Mouse (Mus musculus) fat pad, adult 2 months (tissue): ENCODE results near the gene Abca8a.
"Not testable (repeated sequence)": the region's sequence is repeated elsewhere in the genome, so short reads cannot be mapped to it uniquely, and the experiment has no call there.

Experiments used
- DNase-seq: peaks from one replicate; pipeline ENCODE4 v3.0.0-alpha.2; 2011; ENCODE audit warnings: low read depth, low spot score; ENCODE audit errors: extremely low read depth

The Abca8a gene

DNA sequence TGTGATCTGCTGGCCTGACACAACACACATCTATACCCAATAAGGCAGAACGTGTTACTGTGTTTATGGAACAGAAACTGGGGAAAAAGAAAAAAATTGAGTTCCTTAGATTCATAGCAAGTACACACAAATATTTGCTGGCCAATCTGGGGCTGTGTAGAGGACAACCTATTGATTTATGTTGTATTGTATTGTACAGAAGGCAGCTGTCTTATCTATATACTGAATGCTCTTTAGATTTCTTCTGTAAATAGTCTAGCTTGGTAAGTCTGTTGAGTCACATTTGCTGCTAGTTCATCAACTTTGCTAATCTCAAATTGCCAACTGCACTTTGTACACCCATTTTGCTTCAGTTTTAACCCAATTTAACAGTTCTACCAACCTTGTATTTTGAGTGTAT is 107.6 kb downstream of the Abca8a start:
- no peak for DNase-seq

DNA sequence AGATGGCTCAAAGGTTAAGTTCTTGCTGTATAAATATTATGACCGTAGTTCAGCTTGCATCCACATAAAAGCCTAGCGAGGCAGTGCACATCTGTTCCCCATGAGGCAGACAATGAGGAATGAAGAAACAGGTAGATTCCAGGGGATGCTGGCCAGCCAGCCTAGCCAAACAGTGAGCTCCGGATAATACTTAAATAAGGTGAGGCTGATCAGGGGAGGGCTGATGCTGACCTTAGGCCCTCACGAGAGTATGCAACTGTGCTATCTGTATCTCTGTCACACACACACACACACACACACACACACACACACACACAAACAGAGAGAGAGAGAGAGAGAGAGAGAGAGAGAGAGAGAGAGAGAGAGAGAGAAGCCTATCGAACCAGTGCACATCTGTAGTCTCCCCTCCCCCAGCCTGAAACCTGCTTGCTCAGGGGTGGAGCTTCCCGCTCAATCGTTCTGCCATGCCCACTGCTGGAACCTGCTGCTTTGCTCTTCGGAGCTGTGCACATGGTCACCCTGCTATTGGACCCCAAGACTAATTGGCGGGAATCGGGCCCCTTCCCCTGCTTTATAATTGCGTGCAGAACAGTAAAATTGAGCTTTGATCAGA is 108.2 kb downstream of the Abca8a start:
- DNase-seq: not testable (repeated sequence)

DNA sequence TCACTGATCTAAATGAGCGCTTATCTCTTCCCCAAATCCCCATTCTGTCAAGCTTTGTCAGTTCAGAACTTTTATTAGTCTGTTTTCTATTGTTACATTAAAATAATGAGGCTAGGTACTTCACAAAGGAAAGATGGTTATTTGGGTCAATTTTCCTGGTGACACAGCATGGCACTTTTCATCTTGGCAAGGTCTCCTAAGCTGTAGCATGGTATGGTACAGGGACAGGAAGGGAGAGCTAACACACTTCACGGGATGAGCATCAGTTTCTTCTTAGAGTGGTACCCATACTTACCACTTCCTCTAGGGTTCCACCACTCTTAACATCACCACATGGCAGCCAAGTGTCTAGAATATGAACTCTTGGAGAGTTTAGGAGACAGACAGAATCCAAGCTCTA is 113.9 kb downstream of the Abca8a start:
- DNase-seq: no peak
